Mouse (Mus musculus): ENCODE measurements at regions not wholly inside any gene's neighbourhood (a gene's known extent, or its start where the extent isn't known, plus 50 kb on each side); places are given as distances from the start of the nearest gene placed in this dataset.

GRCm38 (mm10) chr11:114576803-114577202 lies 91.5 kb upstream of the Rpl38 start:
- TF ChIP-seq POLR2A (IDR thresholded peaks at IDR 0.05; ENCODE audit: borderline replicate concordance, extremely low read depth, insufficient read depth, insufficient read length) = no peak
- peaks cover 6% of the 10 kb centered on the region; the same call in 1 of the 2 replicates for H3K9me3 ChIP-seq (ENCODE audit: control insufficient read depth, low read length)
- no peak overlapping the region for H3K4me3 ChIP-seq (replicated peaks; ENCODE audit: low read length)
- no peak overlapping the region for H3K27ac ChIP-seq (replicated peaks; ENCODE audit: low read depth, low read length)
- WGBS = 89% methylated on average over 8 of the region's 8 CpGs
- ATAC-seq (ENCODE audit: low FRiP score, low read depth) (no peak), DNase-seq (ENCODE audit: low spot score) (no peak)
- no peaks in the 10 kb centered on the region for H3K4me1 ChIP-seq (ENCODE audit: control insufficient read depth, insufficient read depth, low read length)
- H3K36me3 ChIP-seq (ENCODE audit: control insufficient read depth, insufficient read depth, low read length) = no peaks in the 10 kb centered on the region
- H3K9ac ChIP-seq (ENCODE audit: low read depth, low read length, severe bottlenecking) = no peak overlapping the region
- H3K27me3 ChIP-seq (ENCODE audit: control insufficient read depth, insufficient read depth, low read length) = no peaks in the 10 kb centered on the region
- H3K4me2 ChIP-seq (replicated peaks; ENCODE audit: low read depth, low read length, severe bottlenecking) = no peak overlapping the region

DNA sequence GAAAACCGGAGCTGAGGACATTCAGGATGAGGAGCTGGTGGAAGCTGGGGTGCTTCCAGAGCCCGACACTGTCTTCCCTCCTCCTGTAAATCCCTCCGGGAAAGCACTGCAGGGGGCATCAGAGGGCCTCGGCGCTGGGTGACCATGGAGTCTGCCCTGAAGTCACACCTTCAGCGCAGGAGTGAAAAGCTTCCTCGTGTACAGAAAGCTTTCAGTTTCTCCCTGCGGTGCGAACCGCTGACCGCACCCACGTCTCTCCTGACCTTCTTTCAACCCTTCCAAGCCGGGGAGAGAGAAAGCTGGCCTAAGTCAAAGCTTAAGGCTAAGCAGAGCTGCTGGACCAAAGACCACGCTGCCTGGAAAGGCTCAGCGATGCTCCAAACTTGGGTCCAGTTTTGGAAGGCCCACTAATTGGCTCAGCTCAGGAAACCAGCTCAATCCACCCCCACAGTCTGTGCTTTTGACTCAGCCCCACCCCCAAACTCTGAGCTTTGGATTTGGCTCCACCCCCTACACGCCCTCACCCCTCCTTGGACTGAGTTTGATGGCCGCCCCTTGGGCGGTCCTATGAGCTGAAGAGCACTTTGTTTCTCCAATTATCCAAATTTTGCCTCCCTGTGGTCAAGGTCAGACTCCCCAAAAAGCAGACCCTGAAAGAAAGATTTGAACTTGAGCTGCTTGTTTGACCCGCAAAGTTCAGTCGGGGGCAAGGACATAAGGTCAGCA lies 97.0 kb upstream of the Rpl38 start:
- DNase-seq (ENCODE audit: low spot score) (no peak), ATAC-seq (ENCODE audit: low FRiP score, low read depth) (no peak; the same call in 1 of the 2 replicates)
- H3K27me3 ChIP-seq (ENCODE audit: control insufficient read depth, insufficient read depth, low read length) = no peaks in the 10 kb centered on the region
- no peak overlapping the region; the same call in 1 of the 2 replicates for H3K9ac ChIP-seq (ENCODE audit: low read depth, low read length, severe bottlenecking)
- H3K4me2 ChIP-seq (replicated peaks; ENCODE audit: low read depth, low read length, severe bottlenecking) = 0 out of 2 replicates have a peak overlapping the region, but pooled peaks have one; percentile 7
- peaks cover 10% of the 10 kb centered on the region for H3K4me1 ChIP-seq (ENCODE audit: control insufficient read depth, insufficient read depth, low read length)
- no peaks in the 10 kb centered on the region for H3K36me3 ChIP-seq (ENCODE audit: control insufficient read depth, insufficient read depth, low read length)
- WGBS = 29% methylated on average over 20 of the region's 20 CpGs
- no peak overlapping the region for H3K4me3 ChIP-seq (replicated peaks; ENCODE audit: low read length)
- no peak overlapping the region for H3K27ac ChIP-seq (replicated peaks; ENCODE audit: low read depth, low read length)
- peaks cover 6% of the 10 kb centered on the region; the same call in 1 of the 2 replicates for H3K9me3 ChIP-seq (ENCODE audit: control insufficient read depth, low read length)
- no peak for TF ChIP-seq POLR2A (IDR thresholded peaks at IDR 0.05; ENCODE audit: borderline replicate concordance, extremely low read depth, insufficient read depth, insufficient read length)

GRCm38 (mm10) chr11:114570076-114570475 lies 98.2 kb upstream of the Rpl38 start:
- no peak overlapping the region for H3K27ac ChIP-seq (replicated peaks; ENCODE audit: low read depth, low read length)
- no peak for TF ChIP-seq POLR2A (IDR thresholded peaks at IDR 0.05; ENCODE audit: borderline replicate concordance, extremely low read depth, insufficient read depth, insufficient read length)
- no peaks in the 10 kb centered on the region for H3K36me3 ChIP-seq (ENCODE audit: control insufficient read depth, insufficient read depth, low read length)
- no peak for DNase-seq (ENCODE audit: low spot score)
- H3K4me1 ChIP-seq (ENCODE audit: control insufficient read depth, insufficient read depth, low read length) = peaks cover 10% of the 10 kb centered on the region
- H3K4me2 ChIP-seq (replicated peaks; ENCODE audit: low read depth, low read length, severe bottlenecking) = no peak overlapping the region
- no peaks in the 10 kb centered on the region; the same call in 1 of the 2 replicates for H3K9me3 ChIP-seq (ENCODE audit: control insufficient read depth, low read length)
- H3K27me3 ChIP-seq (ENCODE audit: control insufficient read depth, insufficient read depth, low read length) = no peaks in the 10 kb centered on the region
- 97% methylated on average over 5 of the region's 5 CpGs for WGBS
- ATAC-seq (ENCODE audit: low FRiP score, low read depth) = no peak
- no peak overlapping the region for H3K4me3 ChIP-seq (replicated peaks; ENCODE audit: low read length)
- H3K9ac ChIP-seq (ENCODE audit: low read depth, low read length, severe bottlenecking) = no peak overlapping the region

DNA sequence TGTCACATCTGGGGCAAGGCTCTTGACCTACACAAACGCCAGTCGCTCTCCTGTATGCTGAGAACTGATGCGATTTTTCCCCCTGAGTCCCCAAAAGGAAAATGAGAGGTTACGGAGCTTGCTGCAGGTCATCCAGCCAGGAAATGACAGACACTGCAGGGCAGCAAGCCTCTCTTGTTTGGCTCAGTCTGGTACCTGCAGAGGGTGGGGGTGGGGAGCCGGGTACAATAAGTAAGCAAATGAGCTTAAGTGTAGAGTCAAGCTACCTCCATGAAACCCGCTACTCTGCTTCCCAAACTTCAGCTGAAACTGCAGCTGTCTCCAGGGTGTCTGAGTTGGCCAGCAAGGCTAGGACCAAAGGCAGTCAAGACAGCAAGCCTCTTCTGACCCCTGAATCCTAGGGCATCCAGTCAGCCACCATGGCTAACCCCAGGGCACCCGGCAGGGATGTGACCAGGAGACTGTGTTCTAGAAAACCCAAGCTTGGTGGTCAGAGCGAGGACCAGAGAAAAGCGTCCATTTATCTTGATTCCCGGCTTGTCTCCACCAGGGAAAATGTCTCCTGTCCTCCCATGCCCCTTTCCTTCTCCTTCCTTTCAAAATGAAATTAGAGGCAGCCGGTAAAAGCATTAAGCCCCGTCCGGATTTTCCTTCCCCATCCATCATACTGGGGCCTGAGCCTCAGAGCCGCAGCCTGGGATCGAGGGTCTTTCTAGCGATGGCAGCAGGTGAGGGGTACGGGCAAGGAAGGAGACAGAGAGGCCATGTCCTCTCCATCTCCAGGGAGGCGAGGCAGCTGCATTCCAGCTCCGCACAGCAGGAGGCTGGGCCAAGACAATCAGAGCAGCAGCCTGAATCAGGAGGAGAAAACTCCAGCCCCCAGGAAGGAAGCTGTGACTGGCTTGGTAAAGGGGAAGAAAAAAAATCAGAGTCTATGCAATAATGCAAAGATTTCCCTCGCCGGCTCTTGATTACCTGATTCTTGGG lies 100.2 kb upstream of the Rpl38 start:
- Histone ChIP-seq H3K27ac (replicated peaks; ENCODE audit: low read depth, low read length) (no peak overlapping the region), H3K4me3 (replicated peaks; ENCODE audit: low read length) (no peak overlapping the region), H3K4me2 (replicated peaks; ENCODE audit: low read depth, low read length, severe bottlenecking) (no peak overlapping the region), H3K4me1 (ENCODE audit: control insufficient read depth, insufficient read depth, low read length) (peaks cover 10% of the 10 kb centered on the region), H3K27me3 (ENCODE audit: control insufficient read depth, insufficient read depth, low read length) (no peaks in the 10 kb centered on the region), H3K9me3 (ENCODE audit: control insufficient read depth, low read length) (no peaks in the 10 kb centered on the region; the same call in 1 of the 2 replicates), H3K9ac (ENCODE audit: low read depth, low read length, severe bottlenecking) (no peak overlapping the region), H3K36me3 (ENCODE audit: control insufficient read depth, insufficient read depth, low read length) (no peaks in the 10 kb centered on the region)
- no peak for TF ChIP-seq POLR2A (IDR thresholded peaks at IDR 0.05; ENCODE audit: borderline replicate concordance, extremely low read depth, insufficient read depth, insufficient read length)
- DNase-seq (ENCODE audit: low spot score) (no peak), ATAC-seq (ENCODE audit: low FRiP score, low read depth) (no peak)
- 8% methylated on average over 21 of the region's 21 CpGs for WGBS
